Mouse (Mus musculus) heart, adult 18-20 months (tissue): ENCODE results near the gene Erich3. TPM values are rescaled to one million over a fixed set of nuclear protein-coding genes. Genes with fewer than 3 reads are reported as not detected.
"Not testable (repeated sequence)": the region's sequence is repeated elsewhere in the genome, so short reads cannot be mapped to it uniquely, and the experiment has no call there.

ENCODE experiments used
- DNase-seq, 2 experiments: peaks; one replicate each; pipeline ENCODE4 v3.0.0; 2021 to 2022; ENCODE audit warnings: mixed read lengths in 1 of 2
- long read RNA-seq, 2 experiments: library from polyadenylated mRNA; stranded (forward); transcript quantifications; one replicate each; pipeline ENCODE4 v2.0.0; 2021
- total RNA-seq, 2 experiments: library from RNA; stranded (reverse); gene quantifications; 2 replicates each; pipeline ENCODE4 v1.2.3; 2021

Gene Erich3
- under 1 TPM; 0.07 to 0.39 TPM for total RNA-seq
- long read RNA-seq, experiment 1, result 0 reads
- long read RNA-seq, experiment 2, partial matches to known transcripts, result 0 of 1 reads
- long read RNA-seq, experiment 2, other reads (novel, unspliced or antisense), result 1 of 1 reads

DNA sequence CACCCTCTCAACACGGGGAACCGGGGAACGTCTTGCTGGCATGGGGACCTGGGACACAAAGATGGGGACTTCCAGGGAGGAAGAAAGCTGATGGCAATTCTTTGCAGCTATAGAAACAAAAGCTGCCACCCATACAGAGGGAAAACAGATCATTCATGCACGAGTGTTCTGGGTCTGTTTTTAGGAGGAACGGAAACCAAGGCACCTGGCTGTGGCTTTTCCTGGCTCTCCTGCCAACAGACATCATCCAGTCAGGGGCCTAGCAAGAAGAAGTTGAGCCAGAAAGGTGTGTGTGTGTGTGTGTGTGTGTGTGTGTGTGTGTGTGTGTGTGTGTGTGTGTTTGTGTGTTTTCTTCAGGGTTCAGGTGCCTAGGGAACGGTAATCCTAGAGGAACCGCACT lies at the start of gene Erich3:
Erich3 (plus strand) TSS at position 315 of the 400 bp plus-strand sequence.
- no peak for DNase-seq

DNA sequence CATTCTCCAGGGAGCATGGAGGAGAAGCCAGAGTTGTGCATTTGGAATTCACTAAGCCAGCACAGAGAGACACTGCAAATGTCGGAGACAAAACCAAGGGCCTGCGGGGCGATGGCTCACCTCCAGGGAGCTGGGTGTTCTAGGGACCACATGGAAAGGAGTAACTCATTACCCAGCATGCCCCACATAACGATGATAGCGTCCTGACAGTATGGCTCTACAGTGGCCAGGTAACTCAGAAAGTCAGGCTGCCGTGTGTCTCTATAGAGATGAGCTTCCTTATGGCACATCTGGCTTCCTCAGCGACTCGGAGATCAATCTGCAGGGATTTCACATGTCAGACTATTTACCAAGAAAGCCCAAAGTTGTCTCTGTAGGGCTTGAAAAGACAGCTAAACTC lies 48.9 kb upstream of the Erich3 start:
- no peak for DNase-seq

DNA sequence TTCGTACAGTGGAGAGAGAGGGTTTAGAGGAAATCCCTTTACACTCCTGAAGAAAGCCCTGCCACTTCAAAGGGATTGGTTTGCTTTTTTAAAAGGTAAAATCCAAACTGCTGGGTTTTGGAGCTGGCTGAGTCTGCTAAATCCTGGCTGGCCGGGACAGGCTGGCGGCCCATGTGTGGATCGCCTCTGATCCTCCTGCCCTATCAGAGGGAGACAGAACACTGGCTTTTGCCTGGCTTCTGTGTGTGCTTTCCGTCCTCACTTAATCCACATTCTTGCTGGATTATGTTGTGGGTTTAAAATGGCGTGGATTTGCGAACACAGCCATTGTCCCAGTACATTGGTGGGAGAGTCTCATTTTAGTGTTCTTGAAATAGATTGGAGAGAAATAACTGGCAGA lies 48.4 kb upstream of the Erich3 start:
- no peak for DNase-seq

DNA sequence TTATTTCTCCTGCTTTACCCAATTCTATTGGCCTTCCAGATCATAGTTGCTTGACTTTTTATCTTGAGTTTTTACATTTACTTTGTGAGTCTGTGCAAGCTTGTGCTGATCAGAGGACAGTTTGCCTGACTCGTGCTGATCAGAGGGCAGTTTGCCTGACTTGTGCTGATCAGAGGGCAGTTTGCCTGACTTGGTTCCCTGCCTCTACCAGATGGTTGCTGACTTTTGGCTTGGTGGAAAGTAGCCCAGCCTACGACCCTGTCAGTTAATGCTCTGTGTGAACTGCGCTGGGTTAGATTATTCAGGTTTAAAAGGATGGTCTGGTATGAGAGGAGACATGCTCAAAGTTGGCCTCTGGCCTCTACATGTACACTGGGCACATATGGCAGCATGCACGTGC lies 47.6 kb upstream of the Erich3 start:
- DNase-seq, result no peak

DNA sequence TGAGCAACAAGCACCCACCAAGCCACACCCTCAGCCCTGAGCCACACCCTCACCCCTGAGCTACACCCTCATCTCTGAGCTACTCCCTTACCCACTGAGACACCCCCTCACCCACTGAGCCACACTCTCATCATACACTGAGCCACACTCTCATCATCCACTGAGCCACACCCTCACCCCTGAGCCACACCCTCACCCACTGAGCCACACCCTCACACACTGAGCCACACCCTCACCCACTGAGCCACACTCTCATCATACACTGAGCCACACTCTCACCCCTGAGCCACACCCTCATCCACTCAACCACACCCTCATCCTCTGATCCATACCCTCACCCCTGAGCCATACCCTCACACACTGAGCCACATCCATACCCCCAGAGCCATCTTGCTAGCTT lies 35.4 kb upstream of the Erich3 start:
- no peak for DNase-seq

DNA sequence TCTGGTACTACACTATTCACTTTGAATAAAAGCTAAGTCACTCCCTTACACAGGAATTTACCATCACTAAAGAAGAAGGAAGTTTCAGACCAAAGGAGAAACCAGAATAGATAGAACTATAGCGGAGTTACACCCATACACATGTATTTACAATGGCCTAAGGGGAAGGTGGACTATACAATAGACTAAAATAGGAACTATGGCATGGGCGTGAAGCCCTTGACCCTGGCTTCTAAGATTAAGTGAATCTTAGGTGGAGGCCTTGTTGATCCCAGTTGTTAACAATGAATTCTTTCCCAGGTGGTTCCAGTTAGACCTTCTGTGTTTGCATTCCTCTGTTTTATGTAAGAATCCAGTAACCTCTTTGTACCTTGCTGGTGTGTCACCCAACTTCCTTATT lies 32.4 kb upstream of the Erich3 start:
- not testable (repeated sequence) for DNase-seq

DNA sequence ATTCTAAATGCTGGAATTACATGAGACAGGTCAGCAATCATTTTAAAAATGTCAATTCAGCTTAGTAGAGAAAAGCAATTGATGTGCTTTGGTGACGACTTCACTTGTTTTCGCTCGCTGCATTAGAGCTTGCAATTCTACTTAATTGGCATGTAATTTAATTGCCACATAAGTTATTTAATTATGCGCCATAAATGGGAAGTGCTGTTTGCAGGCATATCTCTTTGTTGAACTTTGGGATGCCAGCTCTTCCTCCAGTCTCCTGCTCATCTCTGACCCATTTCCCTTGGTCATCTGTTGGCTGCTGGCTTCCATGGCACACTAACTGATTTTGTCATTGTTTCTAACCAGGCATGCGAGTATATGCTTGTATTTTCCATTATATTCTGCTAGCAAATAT lies 30.6 kb upstream of the Erich3 start:
- no peak for DNase-seq

DNA sequence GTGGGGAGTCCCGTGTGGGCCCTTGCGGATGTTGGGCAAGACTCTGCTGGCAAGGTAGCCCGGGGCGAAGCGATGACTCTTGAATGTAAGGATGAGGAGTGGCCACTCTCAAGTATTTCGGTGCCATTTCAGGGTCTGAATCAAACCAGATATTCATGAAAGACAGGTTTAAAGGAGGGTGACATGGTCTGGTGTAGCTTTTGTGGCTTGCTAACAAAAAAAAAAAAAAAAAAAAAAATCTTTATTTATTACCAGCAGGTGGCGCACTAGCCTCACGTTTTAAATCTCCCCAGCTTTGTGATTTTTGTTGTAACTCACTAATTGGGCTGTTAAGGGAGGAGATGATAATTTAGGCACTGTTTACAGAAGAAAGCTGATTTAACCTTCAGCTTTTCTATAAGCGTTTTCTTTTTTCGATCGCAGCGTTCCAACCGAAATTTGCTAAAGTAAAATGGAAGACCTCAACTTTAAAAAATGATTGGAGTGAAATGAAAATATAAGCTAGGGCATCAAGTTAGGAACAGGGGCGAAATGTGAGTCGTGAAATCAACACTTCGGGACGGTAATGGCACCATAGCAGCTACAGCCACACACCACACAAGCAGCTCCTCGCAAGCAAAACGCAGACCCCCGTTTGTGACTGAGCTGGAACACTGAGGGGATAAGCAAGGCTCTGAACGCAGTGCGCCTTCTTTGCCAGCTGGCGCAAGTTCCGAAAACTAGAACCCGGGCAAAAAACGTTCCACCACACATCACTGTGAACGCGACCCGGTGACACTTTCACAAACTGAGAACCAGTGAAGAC lies 16.8 kb upstream of the Erich3 start:
- DNase-seq, result peak in 1 of 2 experiments; percentile 22

DNA sequence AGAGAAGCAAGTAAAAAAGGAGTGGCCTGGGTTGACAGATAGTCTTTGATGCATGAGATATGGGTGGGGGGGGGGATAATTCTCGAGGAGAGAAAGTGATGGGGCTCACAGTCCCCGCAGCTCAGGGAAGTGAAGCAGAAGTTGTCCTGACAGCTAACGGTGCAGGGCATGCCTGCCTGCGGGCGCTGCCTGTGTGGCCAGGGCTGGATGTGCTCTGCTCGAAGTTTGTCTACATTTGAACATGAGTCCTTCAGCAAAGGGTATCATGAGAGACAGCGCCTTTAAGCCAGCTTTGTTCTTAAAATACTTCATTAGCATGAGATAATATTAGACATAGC lies 16.2 kb upstream of the Erich3 start:
- DNase-seq, result no peak

DNA sequence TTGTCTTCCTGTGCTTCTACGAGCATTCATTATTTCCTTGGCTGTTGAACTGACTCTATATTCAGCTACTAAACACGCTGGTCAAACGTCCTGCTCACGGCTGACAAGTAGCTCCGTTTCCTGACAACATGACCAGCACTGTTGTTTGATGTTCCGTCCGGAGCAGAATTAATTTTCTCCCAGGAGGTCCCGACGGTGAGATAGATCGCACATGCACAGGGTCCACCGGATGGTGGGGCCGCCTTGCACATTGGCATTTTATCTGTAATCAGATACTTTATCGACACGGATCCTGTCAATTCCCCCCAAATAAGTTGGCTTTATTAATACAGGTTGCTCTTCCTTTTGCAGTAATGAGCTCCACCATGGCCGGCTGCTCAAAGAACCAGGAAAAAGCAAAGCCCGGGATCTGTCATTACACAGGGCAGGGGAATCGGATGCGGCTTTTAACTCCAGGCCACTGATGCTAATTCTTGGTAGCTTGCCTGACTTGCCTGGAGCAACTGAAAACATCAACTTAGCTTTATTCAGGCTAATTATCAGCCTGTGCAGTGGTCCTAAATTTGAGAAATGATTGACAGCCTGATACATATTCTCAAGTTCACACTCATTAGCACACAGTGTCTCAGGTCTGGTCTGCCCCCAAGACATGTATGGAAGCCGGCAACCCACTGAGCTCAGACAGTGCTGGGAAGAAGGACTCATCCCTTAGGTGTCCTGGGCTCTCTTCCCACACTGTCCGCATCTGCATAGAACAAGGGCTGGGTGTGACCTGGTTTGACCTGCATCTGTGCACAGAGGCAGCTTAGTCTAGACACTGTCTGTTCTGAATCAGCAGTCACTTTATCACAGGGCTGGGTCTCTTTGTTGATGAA lies 14.0 kb upstream of the Erich3 start:
- no peak for DNase-seq

DNA sequence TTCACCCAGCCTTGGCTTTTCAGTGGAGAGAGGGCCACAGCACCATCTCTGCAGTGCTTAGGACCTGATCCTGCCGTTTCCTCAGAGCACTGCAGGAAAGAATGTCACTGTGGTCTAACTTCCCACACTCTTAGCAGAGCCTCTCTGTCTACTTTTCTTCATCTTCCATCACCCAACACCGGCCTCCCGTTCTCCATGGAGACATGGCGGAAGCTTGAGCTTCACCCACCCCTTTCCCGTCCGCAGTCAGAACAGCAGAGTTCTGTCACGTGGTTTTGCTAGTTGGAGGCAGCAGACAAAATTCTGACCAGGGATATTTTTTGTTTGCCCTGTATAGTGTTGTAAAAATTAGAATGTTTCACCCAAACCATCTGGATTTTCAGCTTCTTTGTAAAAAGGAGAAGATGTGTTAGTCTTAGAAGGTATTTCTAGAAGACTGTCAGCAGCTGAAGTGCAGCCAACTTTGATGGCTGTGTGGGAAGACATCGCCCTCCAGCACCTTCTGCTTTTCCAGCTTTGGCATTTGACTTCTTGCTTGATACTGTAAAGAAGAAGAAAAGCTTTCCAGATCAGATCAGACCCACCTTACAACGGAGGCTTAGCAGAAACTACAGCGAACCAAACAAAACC lies 12.4 kb upstream of the Erich3 start:
- DNase-seq, result no peak

DNA sequence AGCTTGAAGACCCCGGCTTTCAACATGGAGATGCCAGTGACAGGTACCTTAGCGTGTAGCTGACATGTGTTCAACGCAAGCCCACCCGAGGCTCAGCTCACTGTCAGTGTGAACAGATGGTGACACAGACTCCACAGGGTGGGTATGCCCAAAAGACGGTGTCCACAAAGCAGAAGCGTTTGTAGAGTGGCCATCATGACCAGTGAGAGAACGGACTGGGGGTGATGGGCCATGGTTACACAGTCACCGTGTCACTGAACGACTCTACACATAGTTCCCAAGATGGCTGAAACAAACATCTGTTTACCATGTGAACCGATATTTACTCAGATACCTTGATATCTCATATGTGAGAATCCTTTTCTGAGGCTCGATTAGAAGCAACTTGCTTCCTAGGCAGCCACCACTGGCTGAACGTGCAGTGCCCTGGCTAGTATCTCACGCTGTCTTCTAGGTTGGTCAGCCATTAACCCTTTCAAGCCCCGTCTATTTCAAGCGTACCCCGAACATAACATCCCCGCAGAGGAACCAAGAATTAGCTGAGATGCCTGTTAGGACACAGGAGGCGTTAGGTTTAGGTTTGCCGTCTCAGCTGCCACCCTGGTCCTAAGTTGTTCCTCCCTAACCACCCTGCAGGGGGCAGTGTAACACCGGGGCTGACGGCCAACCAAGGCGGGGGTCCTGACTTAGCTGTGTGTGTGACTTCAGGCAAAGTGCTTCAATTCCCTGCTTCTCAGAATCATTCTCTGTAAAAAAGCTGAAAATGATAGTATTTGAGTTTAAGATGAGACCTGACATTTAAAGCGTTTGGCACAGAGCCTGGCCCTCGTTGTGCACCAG lies 10.9 kb upstream of the Erich3 start:
- peak; percentile 27 to 74 for DNase-seq

DNA sequence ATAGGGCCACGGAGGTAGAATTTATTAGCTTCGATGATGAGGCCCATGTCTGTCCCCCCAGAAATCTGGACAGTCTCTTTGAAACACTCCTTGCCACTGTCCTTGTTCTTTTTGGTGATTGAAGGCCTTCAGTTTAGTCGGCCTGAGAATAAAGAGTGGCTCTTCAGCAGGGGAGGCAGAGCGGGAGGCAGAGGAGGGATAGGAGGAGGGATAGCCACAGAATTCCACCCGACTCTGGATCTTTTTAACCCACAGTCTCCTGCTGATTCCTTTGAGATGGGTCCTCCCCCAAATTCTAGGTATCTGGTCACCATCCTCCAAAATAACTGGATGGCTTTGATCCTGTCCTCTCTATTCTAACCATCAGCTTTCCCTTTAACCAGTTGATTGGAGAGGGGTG lies 10.2 kb upstream of the Erich3 start:
- DNase-seq, result no peak

DNA sequence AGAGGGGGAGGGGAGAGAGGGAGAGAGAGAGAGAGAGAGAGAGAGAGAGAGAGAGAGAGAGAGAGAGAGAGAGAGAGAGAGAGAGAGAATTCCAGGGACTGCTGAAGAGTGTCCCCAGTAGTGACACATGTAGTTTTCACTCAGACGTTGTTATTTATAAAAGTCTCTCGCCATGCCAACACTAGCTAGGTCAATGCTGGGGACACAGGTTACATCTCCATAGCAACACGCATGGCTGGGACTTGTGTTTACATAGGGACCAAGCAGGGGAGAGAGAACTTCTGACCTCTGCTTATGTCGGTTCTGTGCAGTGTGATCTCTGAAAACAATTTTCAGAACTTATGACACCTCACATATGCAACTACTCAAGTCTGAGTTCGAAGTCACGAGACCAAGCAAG lies 9.4 kb upstream of the Erich3 start:
- DNase-seq, result peak; percentile 19 to 27

DNA sequence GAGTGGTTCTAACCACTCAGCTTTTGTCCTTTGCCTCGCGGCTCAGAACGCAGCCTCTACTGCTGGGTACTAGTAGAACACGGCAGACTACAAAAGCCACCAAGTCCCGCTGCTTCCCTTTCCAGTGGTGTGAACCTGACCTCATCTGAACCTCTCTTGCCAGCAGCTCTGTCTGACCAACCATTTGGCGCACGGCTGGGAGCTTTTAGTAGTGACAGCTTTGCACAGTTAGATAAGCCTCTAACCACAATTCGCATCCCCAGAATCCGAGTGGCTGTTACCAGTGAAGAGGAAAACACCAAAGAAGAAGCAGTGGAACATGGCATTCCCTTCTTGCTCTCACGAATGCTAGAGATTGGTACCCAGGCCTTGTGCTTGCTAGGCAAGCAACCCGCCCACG lies 8.8 kb upstream of the Erich3 start:
- peak; percentile 42 to 54 for DNase-seq

DNA sequence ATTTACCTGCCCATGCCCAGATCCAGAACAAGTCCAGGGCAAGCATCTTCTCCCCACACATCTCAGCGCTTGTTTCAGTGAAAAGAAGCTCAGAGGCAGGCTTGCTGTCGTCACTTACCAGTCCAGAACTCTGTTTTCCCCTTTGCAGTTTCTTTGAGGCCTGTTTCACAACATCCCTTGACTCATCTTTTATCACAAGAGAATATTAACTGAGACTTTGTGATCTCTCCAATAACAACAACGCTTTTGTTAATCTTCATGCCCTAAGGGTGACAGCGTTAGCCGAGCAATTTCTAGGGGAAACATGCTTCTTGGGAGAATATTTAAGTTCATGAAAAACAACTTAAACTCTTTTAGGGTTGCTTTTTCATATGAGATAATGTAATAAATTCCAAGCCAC lies 7.9 kb upstream of the Erich3 start:
- DNase-seq, result no peak

DNA sequence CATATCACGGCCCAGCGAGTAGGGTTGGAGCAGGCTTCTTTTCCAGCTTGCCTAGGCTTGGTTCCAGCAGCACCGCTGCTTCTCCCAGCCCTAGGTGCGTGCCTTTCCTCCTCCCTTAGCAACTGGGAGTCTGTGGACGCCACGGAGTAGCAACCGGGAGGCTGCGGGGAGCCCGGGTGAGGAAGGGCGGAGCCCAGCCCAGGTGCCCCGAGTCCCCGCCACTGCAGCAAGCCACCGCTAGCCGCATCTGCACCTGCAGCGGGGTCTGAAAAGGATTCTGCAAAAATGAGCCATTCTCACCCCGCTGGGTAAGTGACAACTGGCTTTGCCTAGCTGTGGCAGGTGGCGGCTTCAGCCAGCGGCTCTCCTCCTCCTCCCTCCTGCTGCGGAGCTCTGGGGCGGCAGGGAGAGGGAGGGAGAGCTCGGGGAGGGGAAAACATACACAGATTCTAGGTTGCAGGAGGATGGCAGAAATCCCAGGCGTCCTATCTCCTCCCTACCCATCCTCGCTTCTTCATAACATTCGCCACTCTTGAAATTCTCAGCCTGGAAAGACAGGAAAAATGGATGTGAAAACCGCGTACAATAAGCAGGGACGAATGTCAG lies 420 bp downstream of the Erich3 start:
- peak in 1 of 2 experiments; percentile 8 for DNase-seq

DNA sequence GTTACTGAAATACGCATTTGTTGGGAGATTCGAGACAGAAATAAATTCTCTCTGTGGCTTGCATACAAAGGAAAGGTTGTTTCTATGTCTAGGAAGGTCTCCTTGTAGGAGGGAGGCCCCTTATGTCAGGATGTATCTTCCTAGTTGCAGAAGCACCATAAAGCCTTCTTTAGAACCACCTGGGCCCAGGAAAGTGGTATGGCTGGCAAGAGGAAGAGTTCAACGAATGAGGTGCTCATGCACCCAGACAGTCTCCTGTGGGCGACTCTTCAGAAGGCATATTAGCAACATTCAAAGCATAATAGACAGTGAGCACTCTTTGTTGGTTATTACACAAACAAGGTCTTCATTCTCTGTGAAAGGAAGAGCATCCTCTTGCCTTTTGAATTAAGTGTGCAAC lies 977 bp downstream of the Erich3 start:
- DNase-seq, result no peak

DNA sequence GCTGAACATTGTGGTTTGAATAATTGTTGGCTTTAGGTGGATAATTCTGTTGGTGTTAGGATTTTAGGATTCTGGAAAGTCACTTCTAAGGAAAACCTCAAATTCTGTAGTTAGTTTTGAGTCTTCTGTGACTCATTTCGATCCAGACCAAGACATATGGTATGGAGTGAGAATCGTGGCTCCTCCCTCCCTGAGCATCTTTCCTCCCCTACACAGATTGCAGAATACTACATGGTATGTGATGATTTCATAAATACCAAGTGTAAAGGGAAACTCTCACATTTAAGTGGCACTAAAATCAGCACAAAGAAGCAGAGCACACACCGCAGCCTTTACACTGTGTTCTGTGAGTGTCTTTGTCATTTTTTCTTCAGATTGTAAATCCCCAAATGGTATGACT lies 4.8 kb downstream of the Erich3 start:
- no peak for DNase-seq

DNA sequence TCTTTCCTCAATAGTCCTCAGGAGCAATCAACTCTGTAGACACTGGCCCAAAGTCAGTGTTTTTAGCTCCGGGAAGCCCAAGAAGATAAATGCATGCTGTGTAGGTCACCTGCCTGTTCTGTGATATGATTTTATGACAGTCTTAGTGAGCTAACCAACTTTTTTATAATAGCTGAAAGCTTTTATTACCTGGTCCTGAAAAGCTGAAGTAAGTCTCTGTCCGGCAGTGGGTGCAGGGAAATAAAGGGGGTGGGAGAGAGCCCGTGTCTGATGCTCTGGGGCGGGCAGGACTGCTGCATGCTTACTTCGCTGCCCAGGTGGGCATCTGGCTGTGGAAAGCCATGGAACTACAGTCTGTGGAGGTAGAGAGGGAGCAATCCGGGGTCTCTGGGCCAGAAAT lies 6.9 kb downstream of the Erich3 start:
- no peak for DNase-seq

DNA sequence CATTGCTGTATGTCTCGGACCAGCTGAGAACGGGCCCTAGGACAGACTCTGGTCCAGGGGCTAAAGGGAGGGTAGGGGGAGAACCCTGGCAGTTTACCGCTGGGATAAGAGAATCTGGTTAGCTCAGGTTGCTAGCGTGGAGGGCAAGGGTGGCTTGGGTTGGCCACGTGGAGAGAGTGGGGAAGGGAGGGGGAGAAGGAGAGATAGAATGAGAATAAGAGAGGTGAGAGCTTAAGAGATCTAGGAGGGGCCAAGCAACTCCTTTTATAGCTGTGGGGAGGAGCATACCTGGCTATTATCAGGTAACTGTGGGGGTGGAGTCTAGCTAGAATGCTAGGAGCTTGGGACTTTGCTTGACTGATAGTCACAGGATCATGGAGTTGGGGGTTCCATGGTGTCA lies 7.4 kb downstream of the Erich3 start:
- DNase-seq, result no peak

DNA sequence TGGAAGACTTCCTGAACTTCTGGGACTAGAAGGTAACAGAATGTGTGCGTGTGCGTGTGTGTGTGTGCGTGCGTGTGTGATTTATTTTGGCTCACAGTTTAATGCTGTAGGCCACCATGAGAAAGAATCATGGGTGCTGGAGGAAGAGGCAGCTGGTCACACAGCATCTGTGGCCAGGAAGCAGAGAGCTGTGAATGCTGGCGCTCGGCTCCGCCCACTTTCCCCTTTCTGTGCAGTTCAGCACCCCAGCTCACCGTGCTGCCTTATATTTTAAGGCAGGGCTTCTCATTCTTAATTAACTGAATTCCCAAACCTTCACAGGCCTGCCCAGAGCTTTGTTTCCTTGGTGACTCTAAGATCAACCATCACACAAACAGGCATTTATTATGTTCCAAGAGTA lies 9.7 kb downstream of the Erich3 start:
- DNase-seq, result no peak
